Mouse (Mus musculus) hindbrain, embryonic 15.5 days (tissue): ENCODE measurements around the gene Ddx17. TPM values are rescaled to one million over a fixed set of nuclear protein-coding genes. Genes with fewer than 3 reads are reported as not detected.
A peak's percentile ranks its signal among the peaks of the same experiment; 100 is the strongest.

Source experiments
- ATAC-seq: fragments of 200-750 bp; cut with Nextera tagmentation; 2 replicates; pipeline ENCODE4 v1.8.0; 2017; ENCODE audit warnings: low read depth, moderate number of reproducible peaks, moderate TSS enrichment; ENCODE audit not compliant: low FRiP score
- H3K27ac ChIP-seq: fragments of 300-500 bp; sonication (generic); replicated peaks from 2 replicates; pipeline ENCODE4 v1.5.1; 2015; ENCODE audit warnings: mild to moderate bottlenecking, inconsistent platforms
- H3K27me3 ChIP-seq: fragments of 300-500 bp; sonication (generic); 2 replicates; pipeline ENCODE4 v1.6.1; 2015; ENCODE audit warnings: control low read depth, inconsistent platforms
- H3K36me3 ChIP-seq: fragments of 300-500 bp; sonication (generic); 2 replicates; pipeline ENCODE4 v1.6.1; 2015; ENCODE audit warnings: control low read depth, inconsistent platforms
- H3K4me1 ChIP-seq: fragments of 300-500 bp; sonication (generic); replicated peaks from 2 replicates; pipeline ENCODE4 v1.6.1; 2015; ENCODE audit warnings: control low read depth, inconsistent platforms
- H3K4me2 ChIP-seq: fragments of 300-500 bp; sonication (generic); 2 replicates; pipeline ENCODE4 v1.6.1; 2015; ENCODE audit warnings: moderate library complexity, mild to moderate bottlenecking, inconsistent platforms
- H3K4me3 ChIP-seq: fragments of 300-500 bp; sonication (generic); 2 replicates; pipeline ENCODE4 v1.5.1; 2015; ENCODE audit warnings: mild to moderate bottlenecking, inconsistent platforms
- H3K9ac ChIP-seq: fragments of 300-500 bp; sonication (generic); 2 replicates; pipeline ENCODE4 v1.6.1; 2015; ENCODE audit warnings: inconsistent platforms
- H3K9me3 ChIP-seq: fragments of 300-500 bp; sonication (generic); 2 replicates; pipeline ENCODE4 v1.6.1; 2016; ENCODE audit warnings: control low read depth, inconsistent platforms
- WGBS: fragments of 180-500 bp; shearing (Covaris S2); methylation state at CpG from one replicate; pipeline ENCODE4 v1.1.7; 2015; 5-methylcytosine and 5-hydroxymethylcytosine counted together
- polyA plus RNA-seq: library from polyadenylated mRNA; unstranded; fragments of >200 nt; fragmentation: Nextera tagmentation; extraction: Ambion mirVana; gene quantifications from 2 replicates; pipeline ENCODE4 v1.2.1, GENCODE M21; 2015

Ddx17 gene
- polyA plus RNA-seq, 1 experiment from 2014 or later: 47.2 TPM

DNA sequence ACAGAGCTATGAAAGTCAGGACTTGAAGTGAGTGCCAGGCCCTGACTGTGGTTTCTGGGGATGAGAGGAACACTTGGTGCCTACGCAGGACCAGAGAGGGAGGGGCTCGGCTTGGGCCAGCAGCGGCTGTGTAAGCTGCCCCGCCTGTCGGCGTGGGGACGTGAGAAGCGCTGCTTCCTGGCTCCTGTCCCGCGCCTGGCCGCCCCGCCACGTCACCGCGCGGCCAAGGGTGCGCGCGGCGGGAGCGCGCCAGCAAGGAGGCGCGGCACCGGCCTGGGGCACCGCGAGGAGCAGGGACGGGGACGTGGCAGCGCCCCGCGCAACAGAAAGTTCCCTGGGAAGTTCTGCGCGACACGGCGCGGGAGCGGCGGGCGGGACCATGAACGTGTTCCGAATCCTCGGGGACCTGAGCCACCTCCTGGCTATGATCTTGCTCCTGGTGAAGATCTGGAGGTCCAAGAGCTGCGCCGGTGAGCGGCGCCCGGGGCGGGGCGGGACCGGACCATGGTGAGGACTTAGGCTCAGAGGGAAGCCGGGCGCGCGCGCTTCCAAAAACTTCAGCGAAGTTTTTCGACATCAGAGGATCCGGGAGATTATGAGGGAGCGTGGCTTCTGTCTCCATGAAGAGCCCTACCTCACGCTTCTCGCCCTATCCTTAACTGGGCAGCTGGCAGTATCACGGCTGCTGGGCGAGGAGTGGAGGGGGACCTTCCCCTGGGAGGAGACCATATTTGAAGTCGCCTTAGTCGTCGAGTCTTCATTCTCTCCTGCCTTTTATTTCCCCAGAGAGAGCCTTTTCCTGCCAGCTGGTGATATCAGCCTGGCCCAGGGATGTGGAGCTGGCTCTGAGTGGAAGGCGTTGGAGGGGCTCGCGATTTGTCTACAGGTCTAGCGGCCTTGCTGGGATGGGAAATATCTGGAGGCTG, 30.1 kb downstream of the Ddx17 start, which contains the start of gene Kdelr3:
Kdelr3 (plus strand) TSS at position 241 of the 926 bp plus-strand sequence.
- Histone ChIP-seq H3K27me3 (peaks cover 56% of the 10 kb centered on the region), H3K27ac (no peak within 1 kb of the TSS), H3K9ac (peak within 1 kb of the TSS; percentile 26; the same call in 1 of the 2 replicates), H3K9me3 (no peaks in the 10 kb centered on the region), H3K4me3 (peak within 1 kb of the TSS; percentile 44), H3K4me2 (peak within 1 kb of the TSS; percentile 83), H3K4me1 (peaks cover 20% of the 10 kb centered on the region), H3K36me3 (no peaks in the 10 kb centered on the region)
- under 1% methylated on average over 70 of the region's 71 CpGs for WGBS
- peak; percentile 42; the same call in 1 of the 2 replicates for ATAC-seq

GRCm38 (mm10) chr15:79513940-79514339, 32.6 kb downstream of the Ddx17 start:
- H3K4me1 ChIP-seq: peaks cover 25% of the 10 kb centered on the region
- H3K27me3 ChIP-seq: peaks cover 77% of the 10 kb centered on the region
- no peak overlapping the region for H3K9ac ChIP-seq
- no peak overlapping the region for H3K4me2 ChIP-seq
- no peak overlapping the region for H3K27ac ChIP-seq
- 10% methylated on average over 9 of the region's 9 CpGs for WGBS
- no peak for ATAC-seq
- H3K36me3 ChIP-seq: no peaks in the 10 kb centered on the region
- H3K9me3 ChIP-seq: no peaks in the 10 kb centered on the region
- no peak overlapping the region for H3K4me3 ChIP-seq

GRCm38 (mm10) chr15:79511553-79512320, 34.8 kb downstream of the Ddx17 start:
- ATAC-seq: peak; percentile 91
- Histone ChIP-seq H3K27me3 (peaks cover 74% of the 10 kb centered on the region), H3K4me1 (peaks cover 21% of the 10 kb centered on the region), H3K4me2 (peak overlapping the region; percentile 84), H3K36me3 (no peaks in the 10 kb centered on the region), H3K9me3 (no peaks in the 10 kb centered on the region), H3K4me3 (peak overlapping the region; percentile 45), H3K27ac (no peak overlapping the region), H3K9ac (peak overlapping the region; percentile 44)
- WGBS: under 1% methylated on average over 60 of the region's 61 CpGs

DNA sequence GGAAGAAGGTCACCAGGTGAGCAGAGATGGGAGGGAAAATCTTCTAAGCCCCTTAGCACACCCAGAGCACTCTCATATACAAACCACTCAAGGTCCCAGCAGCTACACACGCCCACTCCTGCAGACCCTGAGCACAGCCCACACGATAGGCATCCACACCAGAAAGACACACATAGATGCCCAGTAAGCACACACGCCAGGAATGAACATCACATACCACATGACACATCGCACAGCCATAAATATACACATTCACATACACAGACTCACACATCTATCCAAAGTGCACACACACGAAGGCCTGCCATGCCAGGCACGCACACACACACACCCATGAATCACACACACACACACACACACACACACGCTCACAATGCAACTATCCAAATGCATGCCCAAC, 36.1 kb downstream of the Ddx17 start:
- H3K27ac ChIP-seq: no peak overlapping the region
- peaks cover 23% of the 10 kb centered on the region for H3K4me1 ChIP-seq
- no peaks in the 10 kb centered on the region for H3K9me3 ChIP-seq
- H3K4me3 ChIP-seq: no peak overlapping the region
- H3K27me3 ChIP-seq: peaks cover 72% of the 10 kb centered on the region
- no peak overlapping the region for H3K4me2 ChIP-seq
- ATAC-seq: no peak
- H3K36me3 ChIP-seq: no peaks in the 10 kb centered on the region
- WGBS: 82% methylated on average over 7 of the region's 7 CpGs
- no peak overlapping the region for H3K9ac ChIP-seq

- Histone ChIP-seq H3K36me3 (no peaks in the 10 kb centered on the region), H3K27me3 (peaks cover 72% of the 10 kb centered on the region), H3K27ac (no peak overlapping the region), H3K4me2 (no peak overlapping the region), H3K9ac (no peak overlapping the region), H3K4me3 (no peak overlapping the region), H3K9me3 (no peaks in the 10 kb centered on the region), H3K4me1 (peaks cover 27% of the 10 kb centered on the region)
- no peak for ATAC-seq
- 28% methylated on average over 6 of the region's 6 CpGs for WGBS
These were observed 36.5 kb downstream of the Ddx17 start for GRCm38 (mm10) chr15:79509998-79510397.

- no peak for ATAC-seq
These were observed 39.3 kb downstream of the Ddx17 start for GRCm38 (mm10) chr15:79507055-79507828.

GRCm38 (mm10) chr15:79506460-79506859, 40.1 kb downstream of the Ddx17 start:
- no peak for ATAC-seq
- WGBS: 37% methylated on average over 7 of the region's 7 CpGs
- peak overlapping the region; percentile 99 for H3K4me2 ChIP-seq

More at GRCm38 (mm10) chr15:79507055-79507828, 39.3 kb downstream of the Ddx17 start:
- no peak overlapping the region for H3K27ac ChIP-seq
- peaks cover 73% of the 10 kb centered on the region for H3K27me3 ChIP-seq
- H3K9me3 ChIP-seq: no peaks in the 10 kb centered on the region
- no peak overlapping the region for H3K4me2 ChIP-seq
- H3K4me1 ChIP-seq: peaks cover 32% of the 10 kb centered on the region
- 48% methylated on average over 25 of the region's 31 CpGs for WGBS
- no peak overlapping the region for H3K9ac ChIP-seq
- H3K4me3 ChIP-seq: no peak overlapping the region
- no peaks in the 10 kb centered on the region for H3K36me3 ChIP-seq

GRCm38 (mm10) chr15:79505616-79506283, 40.8 kb downstream of the Ddx17 start:
- Histone ChIP-seq H3K36me3 (no peaks in the 10 kb centered on the region), H3K27me3 (peaks cover 77% of the 10 kb centered on the region)
- WGBS: under 1% methylated on average over 47 of the region's 71 CpGs

More at GRCm38 (mm10) chr15:79506460-79506859, 40.1 kb downstream of the Ddx17 start:
- Histone ChIP-seq H3K9ac (no peak overlapping the region), H3K4me3 (no peak overlapping the region), H3K4me1 (peaks cover 26% of the 10 kb centered on the region), H3K9me3 (no peaks in the 10 kb centered on the region), H3K36me3 (no peaks in the 10 kb centered on the region), H3K27ac (no peak overlapping the region), H3K27me3 (peaks cover 78% of the 10 kb centered on the region)

GRCm38 (mm10) chr15:79504707-79505452, 41.7 kb downstream of the Ddx17 start, which contains the start of gene Kcnj4:
Gene Kcnj4, minus strand, starts transcription at chr15:79505241.
- Histone ChIP-seq H3K9ac (peak within 1 kb of the TSS; percentile 45), H3K36me3 (no peaks in the 10 kb centered on the region), H3K4me1 (peaks cover 21% of the 10 kb centered on the region), H3K4me3 (peak within 1 kb of the TSS; percentile 62), H3K27ac (no peak within 1 kb of the TSS), H3K4me2 (peak within 1 kb of the TSS; percentile 99), H3K27me3 (peaks cover 69% of the 10 kb centered on the region), H3K9me3 (no peaks in the 10 kb centered on the region)
- WGBS: under 1% methylated on average over 59 of the region's 60 CpGs
- ATAC-seq: no peak

More at GRCm38 (mm10) chr15:79505616-79506283, 40.8 kb downstream of the Ddx17 start:
- Histone ChIP-seq H3K4me2 (peak overlapping the region; percentile 99), H3K9me3 (no peaks in the 10 kb centered on the region), H3K9ac (peak overlapping the region; percentile 45), H3K27ac (no peak overlapping the region), H3K4me3 (peak overlapping the region; percentile 62), H3K4me1 (peaks cover 21% of the 10 kb centered on the region)
- peak; percentile 43; the same call in 1 of the 2 replicates for ATAC-seq

GRCm38 (mm10) chr15:79503438-79503837, 43.1 kb downstream of the Ddx17 start:
- H3K9me3 ChIP-seq: no peaks in the 10 kb centered on the region
- H3K36me3 ChIP-seq: no peaks in the 10 kb centered on the region
- ATAC-seq: no peak
- H3K4me1 ChIP-seq: peaks cover 21% of the 10 kb centered on the region
- 74% methylated on average over 5 of the region's 5 CpGs for WGBS
- H3K4me3 ChIP-seq: no peak overlapping the region
- H3K27me3 ChIP-seq: peaks cover 64% of the 10 kb centered on the region
- no peak overlapping the region for H3K9ac ChIP-seq
- H3K4me2 ChIP-seq: no peak overlapping the region
- no peak overlapping the region for H3K27ac ChIP-seq
